Mouse (Mus musculus) stomach, postnatal 0 days (tissue): ENCODE results near the gene Ints5. TPM values are rescaled to one million over a fixed set of nuclear protein-coding genes. Genes with fewer than 3 reads are reported as not detected.
A peak's percentile ranks its signal among the peaks of the same experiment; 100 is the strongest.

Source experiments
- ATAC-seq: fragments of 200-750 bp; cut with Nextera tagmentation; 2 replicates; pipeline ENCODE4 v1.8.0; 2017; ENCODE audit not compliant: low FRiP score, low TSS enrichment
- DNase-seq: peaks from one replicate; pipeline ENCODE4 v3.0.0-alpha.2; 2016; ENCODE audit warnings: low spot score
- H3K27ac ChIP-seq: fragments of 300-500 bp; sonication (generic); replicated peaks from 2 replicates; pipeline ENCODE4 v1.5.1; 2014; ENCODE audit warnings: mild to moderate bottlenecking, control low read depth
- H3K27me3 ChIP-seq: fragments of 300-500 bp; sonication (generic); 2 replicates; pipeline ENCODE4 v1.6.1; 2014; ENCODE audit warnings: low read length; ENCODE audit not compliant: control insufficient read depth, insufficient read depth
- H3K36me3 ChIP-seq: fragments of 300-500 bp; sonication (generic); 2 replicates; pipeline ENCODE4 v1.6.1; 2014; ENCODE audit warnings: low read length, mixed read lengths; ENCODE audit not compliant: control insufficient read depth, insufficient read depth
- H3K4me1 ChIP-seq: fragments of 300-500 bp; sonication (generic); replicated peaks from 2 replicates; pipeline ENCODE4 v1.6.1; 2014; ENCODE audit warnings: antibody characterized with exemption; ENCODE audit not compliant: control insufficient read depth, insufficient read depth
- H3K4me2 ChIP-seq: fragments of 300-500 bp; sonication (generic); replicated peaks from 2 replicates; pipeline ENCODE4 v1.6.1; 2014; ENCODE audit warnings: low read depth, mild to moderate bottlenecking, control low read depth, moderate library complexity
- H3K4me3 ChIP-seq: fragments of 300-500 bp; sonication (generic); 2 replicates; pipeline ENCODE4 v1.5.1; 2014; ENCODE audit warnings: low read depth, low read length, control low read depth
- H3K9ac ChIP-seq: fragments of 300-500 bp; sonication (generic); 2 replicates; pipeline ENCODE4 v1.6.1; 2014; ENCODE audit warnings: mild to moderate bottlenecking, low read length, control low read depth, mixed read lengths
- H3K9me3 ChIP-seq: fragments of 300-500 bp; sonication (generic); 2 replicates; pipeline ENCODE4 v1.6.1; 2016; ENCODE audit warnings: low read length; ENCODE audit not compliant: control insufficient read depth
- CTCF ChIP-seq: IDR thresholded peaks from 2 replicates; pipeline ENCODE4 v1.5.1; 2016; ENCODE audit warnings: antibody characterized with exemption, low read depth, mild to moderate bottlenecking, moderate library complexity
- EP300 ChIP-seq: optimal IDR thresholded peaks from 2 replicates; pipeline ENCODE3; 2016; ENCODE audit warnings: antibody characterized with exemption
- WGBS: fragments of 180-500 bp; shearing (Covaris S2); extraction: QIAGEN DNeasy Blood & Tissue Kit; methylation state at CpG from one replicate; pipeline ENCODE4 v1.1.7; 2014; 5-methylcytosine and 5-hydroxymethylcytosine counted together
- polyA plus RNA-seq: library from polyadenylated mRNA; unstranded; fragments of >200 nt; fragmentation: Nextera tagmentation; extraction: Ambion mirVana; gene quantifications from 2 replicates; pipeline ENCODE4 v1.2.1, GENCODE M21; 2015

Gene Ints5
- polyA plus RNA-seq, 1 experiment from 2014 or later: 19.1 TPM

GRCm38 (mm10) chr19:8940526-8941133 is 47.8 kb downstream of the Ints5 start:
- peak overlapping the region; percentile 71 for H3K4me2 ChIP-seq
- no peak overlapping the region for H3K27ac ChIP-seq
- WGBS: 79% methylated on average over 15 of the region's 15 CpGs
- H3K36me3 ChIP-seq: peaks cover 12% of the 10 kb centered on the region
- H3K4me1 ChIP-seq: 0 out of 2 replicates have a peak, but pooled peaks cover 2% of the 10 kb centered on the region
- no peak overlapping the region for H3K4me3 ChIP-seq
- H3K27me3 ChIP-seq: no peaks in the 10 kb centered on the region
- ATAC-seq (no peak), DNase-seq (no peak)
- TF ChIP-seq CTCF: no peak
- no peak for TF ChIP-seq EP300
- no peak overlapping the region for H3K9ac ChIP-seq
- H3K9me3 ChIP-seq: no peaks in the 10 kb centered on the region

- peak overlapping the region; percentile 91 for H3K4me3 ChIP-seq
- peak overlapping the region; percentile 58 for H3K27ac ChIP-seq
- H3K27me3 ChIP-seq: no peaks in the 10 kb centered on the region
- H3K4me2 ChIP-seq: peak overlapping the region; percentile 71
- H3K9me3 ChIP-seq: no peaks in the 10 kb centered on the region
- ATAC-seq (no peak), DNase-seq (no peak)
- 43% methylated on average over 10 of the region's 10 CpGs for WGBS
- H3K4me1 ChIP-seq: 0 out of 2 replicates have a peak, but pooled peaks cover 2% of the 10 kb centered on the region
- TF ChIP-seq EP300 (no peak), CTCF (no peak)
- peak overlapping the region; percentile 65 for H3K9ac ChIP-seq
- peaks cover 15% of the 10 kb centered on the region for H3K36me3 ChIP-seq
These were observed 48.3 kb downstream of the Ints5 start for GRCm38 (mm10) chr19:8941136-8941514.

DNA sequence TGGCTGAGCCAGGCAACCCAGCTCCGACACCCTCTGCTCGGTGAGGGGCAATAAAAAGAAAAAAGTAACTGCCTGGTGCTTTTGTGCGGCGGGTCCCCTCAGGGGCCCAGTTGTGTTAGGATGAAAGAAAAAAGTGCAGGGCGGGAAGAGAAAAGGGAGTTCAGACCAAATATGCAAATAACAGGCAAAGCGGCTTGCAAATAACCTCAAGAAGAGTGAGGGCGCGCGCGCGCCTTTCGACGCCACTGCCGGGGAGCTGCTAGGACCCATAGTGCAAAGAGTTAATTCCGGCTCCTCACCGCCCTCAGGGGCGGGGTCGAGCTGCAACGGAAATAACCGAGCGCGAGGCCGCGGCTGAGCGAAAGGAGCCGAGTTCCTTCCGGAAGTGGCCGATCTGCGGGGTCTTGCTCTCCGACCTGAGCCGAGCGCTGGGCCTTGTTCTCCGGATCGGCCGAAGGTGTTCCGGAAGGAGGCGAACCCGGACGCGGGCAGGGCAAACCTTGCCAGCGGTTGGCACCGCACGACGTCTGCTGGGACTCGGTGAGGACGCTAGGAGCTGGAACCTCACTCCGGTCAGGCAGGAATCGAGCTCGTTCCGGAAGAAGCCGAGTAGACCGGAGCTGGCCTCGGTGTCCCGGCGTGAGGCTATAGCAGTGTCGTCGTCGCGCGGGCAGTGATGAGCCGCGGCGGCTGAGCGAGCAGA is 48.9 kb downstream of the Ints5 start, which contains the start of gene Mta2:
TSS of gene Mta2 (plus strand) at position 361 of the 703 bp plus-strand sequence.
- Histone ChIP-seq H3K9me3 (no peaks in the 10 kb centered on the region), H3K27ac (peak within 1 kb of the TSS; percentile 99), H3K27me3 (no peaks in the 10 kb centered on the region), H3K4me2 (peak within 1 kb of the TSS; percentile 71), H3K4me1 (0 out of 2 replicates have a peak, but pooled peaks cover 2% of the 10 kb centered on the region), H3K4me3 (peak within 1 kb of the TSS; percentile 91), H3K36me3 (peaks cover 18% of the 10 kb centered on the region), H3K9ac (peak within 1 kb of the TSS; percentile 98)
- TF ChIP-seq EP300: no peak
- peak; percentile 53 for TF ChIP-seq CTCF
- WGBS: under 1% methylated on average over 64 of the region's 64 CpGs
- ATAC-seq: peak; percentile 95
- peak; percentile 99 for DNase-seq

DNA sequence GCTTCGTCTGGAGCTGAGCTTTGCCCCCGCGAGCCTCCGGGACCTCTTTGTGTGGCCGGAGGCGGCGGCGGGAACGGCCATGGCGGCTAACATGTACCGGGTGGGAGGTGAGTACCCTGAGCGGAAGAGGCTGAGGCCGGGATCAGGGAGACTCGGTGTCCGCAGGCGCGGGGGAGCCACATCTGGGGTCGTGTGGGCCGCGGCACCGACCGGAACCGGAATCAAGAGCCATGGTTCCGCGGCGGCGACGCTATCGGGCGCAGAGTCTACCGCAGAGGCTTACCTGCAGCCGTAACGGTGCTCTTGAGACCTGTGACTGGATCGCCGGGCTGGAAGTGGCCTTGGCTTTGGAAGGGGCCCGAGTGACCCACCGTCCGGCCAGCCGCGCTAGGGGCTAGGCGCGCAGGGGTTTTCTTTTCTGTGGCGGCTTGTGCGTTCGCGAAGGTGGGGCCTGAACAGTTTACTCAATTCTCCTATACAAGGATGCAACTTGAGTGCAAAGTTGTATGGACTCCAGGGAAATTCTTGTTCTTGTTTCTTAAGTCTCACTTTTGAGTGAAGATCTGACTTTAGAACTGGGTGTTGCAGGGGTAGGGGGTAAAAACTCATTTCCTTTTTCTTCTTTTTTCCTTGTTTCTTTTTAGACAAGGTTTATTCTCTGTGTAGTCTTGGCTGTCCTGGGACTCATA is 49.6 kb downstream of the Ints5 start:
- WGBS: under 1% methylated on average over 41 of the region's 46 CpGs
- DNase-seq: peak; percentile 71
- H3K36me3 ChIP-seq: peaks cover 24% of the 10 kb centered on the region
- 0 out of 2 replicates have a peak, but pooled peaks cover 2% of the 10 kb centered on the region for H3K4me1 ChIP-seq
- TF ChIP-seq CTCF: no peak
- TF ChIP-seq EP300: no peak
- no peaks in the 10 kb centered on the region for H3K27me3 ChIP-seq
- peak; percentile 61 for ATAC-seq
- peak overlapping the region; percentile 71 for H3K4me2 ChIP-seq
- H3K27ac ChIP-seq: peak overlapping the region; percentile 99
- no peaks in the 10 kb centered on the region for H3K9me3 ChIP-seq
- peak overlapping the region; percentile 91 for H3K4me3 ChIP-seq
- H3K9ac ChIP-seq: peak overlapping the region; percentile 98

DNA sequence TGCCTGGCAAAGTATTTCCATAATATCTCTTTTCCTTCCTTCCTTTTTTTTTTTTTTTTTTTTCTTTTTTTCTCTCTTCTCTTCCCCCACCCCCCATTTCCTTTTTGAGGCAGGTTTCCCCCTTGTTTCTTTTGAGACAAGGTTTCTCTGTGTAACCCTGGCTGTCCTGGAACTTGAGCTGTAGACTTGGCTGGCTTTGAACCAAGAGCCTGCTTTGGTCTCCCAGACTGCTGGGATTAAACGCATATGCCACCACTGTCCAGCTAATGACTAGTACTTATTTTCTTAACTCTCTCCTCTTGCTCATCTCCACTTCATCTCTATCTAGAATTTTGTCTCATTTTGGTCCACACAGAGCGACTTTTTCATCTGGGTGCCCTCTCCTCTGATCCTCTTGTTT is 50.2 kb downstream of the Ints5 start:
- TF ChIP-seq EP300: no peak
- no peak for TF ChIP-seq CTCF
- DNase-seq: no peak
- ATAC-seq: no peak
- H3K4me3 ChIP-seq: peak overlapping the region; percentile 91
- peak overlapping the region; percentile 99; the same call in 1 of the 2 replicates for H3K27ac ChIP-seq
- H3K4me2 ChIP-seq: peak overlapping the region; percentile 71
- no peaks in the 10 kb centered on the region for H3K9me3 ChIP-seq
- peak overlapping the region; percentile 98 for H3K9ac ChIP-seq
- H3K27me3 ChIP-seq: no peaks in the 10 kb centered on the region
- H3K4me1 ChIP-seq: 0 out of 2 replicates have a peak, but pooled peaks cover 2% of the 10 kb centered on the region
- H3K36me3 ChIP-seq: peaks cover 26% of the 10 kb centered on the region
- WGBS: 39% methylated on average over 2 of the region's 2 CpGs
